Mouse (Mus musculus) midbrain, embryonic 14.5 days (tissue): ENCODE results near the gene Prkg2. TPM values are rescaled to one million over a fixed set of nuclear protein-coding genes. Genes with fewer than 3 reads are reported as not detected.

Experiments
- ATAC-seq: fragments of 200-750 bp; cut with Nextera tagmentation; 2 replicates; pipeline ENCODE4 v1.8.0; 2017; ENCODE audit warnings: moderate number of reproducible peaks, moderate library complexity; ENCODE audit not compliant: low FRiP score, low TSS enrichment
- DNase-seq: peaks from one replicate; pipeline ENCODE4 v3.0.0-alpha.2; 2015
- H3K27ac ChIP-seq: fragments of 300-500 bp; sonication (generic); replicated peaks from 2 replicates; pipeline ENCODE4 v1.5.1; 2014; ENCODE audit warnings: mild to moderate bottlenecking, low read depth, low read length, moderate library complexity
- H3K27me3 ChIP-seq: fragments of 300-500 bp; sonication (generic); 2 replicates; pipeline ENCODE4 v1.6.1; 2014; ENCODE audit warnings: low read length, control low read depth, mixed read lengths; ENCODE audit not compliant: control insufficient read depth, insufficient read depth
- H3K36me3 ChIP-seq: fragments of 300-500 bp; sonication (generic); 2 replicates; pipeline ENCODE4 v1.6.1; 2014; ENCODE audit warnings: low read length, control low read depth; ENCODE audit not compliant: control insufficient read depth, insufficient read depth
- H3K4me1 ChIP-seq: fragments of 300-500 bp; sonication (generic); 2 replicates; pipeline ENCODE4 v1.6.1; 2014; ENCODE audit warnings: mild to moderate bottlenecking, antibody characterized with exemption, low read length, control low read depth; ENCODE audit not compliant: control insufficient read depth, insufficient read depth
- H3K4me2 ChIP-seq: fragments of 300-500 bp; sonication (generic); 2 replicates; pipeline ENCODE4 v1.6.1; 2014; ENCODE audit warnings: mild to moderate bottlenecking, low read length, moderate library complexity
- H3K4me3 ChIP-seq: fragments of 300-500 bp; sonication (generic); replicated peaks from 2 replicates; pipeline ENCODE4 v1.5.1; 2014; ENCODE audit warnings: low read depth, low read length
- H3K9ac ChIP-seq: fragments of 300-500 bp; sonication (generic); replicated peaks from 2 replicates; pipeline ENCODE4 v1.6.1; 2014; ENCODE audit warnings: mild to moderate bottlenecking, low read length, moderate library complexity
- H3K9me3 ChIP-seq: fragments of 300-500 bp; sonication (generic); 2 replicates; pipeline ENCODE4 v1.6.1; 2016; ENCODE audit warnings: low read length, control low read depth, mixed read lengths; ENCODE audit not compliant: control insufficient read depth
- whole genome bisulfite sequencing: fragments of 180-500 bp; shearing (Covaris S2); extraction: QIAGEN DNeasy Blood & Tissue Kit; methylation state at CpG from one replicate; pipeline ENCODE4 v1.1.7; 2014; 5-methylcytosine and 5-hydroxymethylcytosine counted together
- polyA plus RNA-seq: library from polyadenylated mRNA; unstranded; fragments of >200 nt; fragmentation: Nextera tagmentation; extraction: Ambion mirVana; gene quantifications from 2 replicates; pipeline ENCODE4 v1.2.1, GENCODE M21; 2014

Prkg2 gene
- polyA plus RNA-seq, 1 experiment from 2014 or later, result 2.2 TPM

DNA sequence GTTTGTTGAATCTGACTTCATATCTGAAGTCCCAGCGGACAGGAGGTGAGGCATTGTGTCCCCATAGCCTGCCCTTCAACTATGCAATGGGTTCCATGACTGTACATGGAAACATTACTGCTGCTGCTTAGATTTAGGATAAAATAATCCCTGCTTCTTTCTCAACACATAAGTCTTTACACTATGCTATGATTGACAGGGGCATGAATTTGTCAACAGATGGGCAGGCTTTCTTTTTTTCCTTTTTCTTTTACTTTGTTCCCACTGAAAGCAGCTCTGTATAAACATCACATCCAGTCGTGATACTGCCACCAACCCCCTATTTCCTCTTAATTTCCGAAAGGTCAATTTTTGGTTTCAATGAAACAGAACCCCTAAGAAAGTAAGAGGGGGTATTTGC, 50.0 kb downstream of the Prkg2 start:
- H3K4me3 ChIP-seq, result no peak overlapping the region
- H3K4me2 ChIP-seq, result no peak overlapping the region
- no peaks in the 10 kb centered on the region for H3K27me3 ChIP-seq
- no peak overlapping the region for H3K9ac ChIP-seq
- no peak for DNase-seq
- no peaks in the 10 kb centered on the region for H3K9me3 ChIP-seq
- peaks cover 21% of the 10 kb centered on the region for H3K4me1 ChIP-seq
- WGBS, result 61% methylated on average over 3 of the region's 3 CpGs
- no peak for ATAC-seq
- 0 out of 2 replicates have a peak overlapping the region, but pooled peaks have one; percentile 14 for H3K27ac ChIP-seq
- no peaks in the 10 kb centered on the region for H3K36me3 ChIP-seq

DNA sequence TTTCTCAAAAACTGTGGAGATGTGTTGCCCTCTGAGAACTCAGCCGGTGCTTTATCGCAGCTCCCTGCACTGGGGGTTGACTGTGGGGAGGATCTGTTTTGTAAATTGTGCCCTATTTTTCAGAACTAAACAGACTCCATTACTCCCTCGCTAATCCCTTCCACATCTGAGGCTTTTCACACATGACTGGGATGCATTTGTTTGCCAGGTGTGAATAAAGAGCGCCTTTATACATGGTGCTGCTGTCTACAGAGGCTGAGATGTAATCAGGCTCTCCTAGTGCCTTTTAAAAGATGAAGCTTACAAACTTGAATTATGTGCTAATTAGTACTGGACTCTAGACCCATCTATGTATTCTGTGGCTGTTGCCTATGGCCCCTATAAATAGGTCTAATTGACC, 50.7 kb downstream of the Prkg2 start:
- H3K4me1 ChIP-seq, result peaks cover 21% of the 10 kb centered on the region
- no peak overlapping the region for H3K4me3 ChIP-seq
- H3K9ac ChIP-seq, result no peak overlapping the region
- no peaks in the 10 kb centered on the region for H3K9me3 ChIP-seq
- WGBS, result 12% methylated on average over 4 of the region's 4 CpGs
- H3K36me3 ChIP-seq, result no peaks in the 10 kb centered on the region
- ATAC-seq, result no peak
- H3K27ac ChIP-seq, result peak overlapping the region; percentile 55; the same call in 1 of the 2 replicates
- H3K27me3 ChIP-seq, result no peaks in the 10 kb centered on the region
- H3K4me2 ChIP-seq, result no peak overlapping the region
- DNase-seq, result no peak

DNA sequence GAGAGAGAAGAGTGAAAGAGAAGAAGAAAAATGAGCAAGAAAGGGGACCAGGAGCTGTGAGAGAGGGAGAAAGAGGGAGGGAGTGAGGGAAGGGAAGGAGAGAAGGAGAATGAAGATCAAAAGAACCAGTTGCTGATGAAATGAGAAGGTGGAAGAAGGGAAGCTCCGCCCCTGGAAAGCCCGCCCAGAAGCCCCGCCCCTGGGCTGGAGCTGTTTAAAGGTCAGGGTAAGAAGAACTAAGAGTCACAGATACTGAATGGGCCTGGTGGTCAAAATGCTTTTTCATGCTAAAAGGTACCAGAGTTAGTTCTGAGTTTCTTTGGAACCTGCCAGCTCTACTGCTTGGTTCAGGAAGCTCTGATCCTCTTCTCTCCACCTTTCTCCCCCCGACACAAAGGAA, 51.1 kb downstream of the Prkg2 start:
- H3K27me3 ChIP-seq, result no peaks in the 10 kb centered on the region
- H3K27ac ChIP-seq, result peak overlapping the region; percentile 55; the same call in 1 of the 2 replicates

DNA sequence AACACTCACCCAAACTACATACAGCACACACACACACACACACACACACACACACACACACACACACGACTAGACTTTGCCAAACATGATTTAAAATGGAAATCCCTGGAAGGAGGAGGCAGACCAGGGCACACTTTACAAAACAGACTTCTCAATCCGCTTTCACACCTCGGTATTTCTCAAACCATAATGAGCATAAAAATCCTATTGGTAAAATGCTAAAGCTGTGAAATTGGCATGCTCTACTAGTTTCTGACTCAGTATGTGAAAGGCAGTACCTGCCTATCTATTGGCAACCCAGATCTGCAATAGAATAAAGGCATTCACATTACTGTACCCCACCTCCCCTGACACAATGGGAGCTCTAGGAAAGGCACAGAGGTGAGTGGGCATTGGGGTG, 52.1 kb downstream of the Prkg2 start:
- Histone ChIP-seq H3K4me1 (peaks cover 21% of the 10 kb centered on the region), H3K36me3 (no peaks in the 10 kb centered on the region), H3K9me3 (no peaks in the 10 kb centered on the region), H3K4me2 (no peak overlapping the region), H3K4me3 (no peak overlapping the region), H3K27me3 (no peaks in the 10 kb centered on the region), H3K9ac (no peak overlapping the region), H3K27ac (no peak overlapping the region)
- no peak for ATAC-seq
- WGBS, result 29% methylated on average over 3 of the region's 3 CpGs
- no peak for DNase-seq

More for the DNA sequence above, 51.1 kb downstream of the Prkg2 start:
- WGBS, result 10% methylated on average over 4 of the region's 4 CpGs
- Histone ChIP-seq H3K4me1 (peaks cover 21% of the 10 kb centered on the region), H3K4me3 (no peak overlapping the region), H3K9me3 (no peaks in the 10 kb centered on the region), H3K4me2 (no peak overlapping the region), H3K9ac (no peak overlapping the region), H3K36me3 (no peaks in the 10 kb centered on the region)
- ATAC-seq (no peak), DNase-seq (no peak)

DNA sequence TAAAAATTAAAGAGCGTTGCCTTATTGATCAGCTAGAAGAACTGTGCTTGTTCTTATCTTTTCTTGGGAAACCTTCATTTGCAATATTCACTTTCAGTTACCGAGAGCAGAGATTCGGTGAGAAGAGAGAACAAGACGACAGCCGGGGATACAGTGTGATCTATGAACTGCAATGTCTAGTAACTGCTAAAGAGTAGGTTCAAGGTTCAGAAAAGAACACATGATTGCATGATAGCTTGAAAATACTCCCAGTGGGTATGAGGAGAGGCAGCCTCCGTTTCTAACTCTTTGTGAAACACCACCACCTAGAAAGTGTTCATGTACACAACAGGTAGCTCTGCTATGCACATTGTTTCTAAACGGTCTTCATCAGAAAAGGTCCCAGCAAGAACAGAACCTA, 55.8 kb downstream of the Prkg2 start:
- Histone ChIP-seq H3K4me3 (no peak overlapping the region), H3K27ac (no peak overlapping the region), H3K9ac (no peak overlapping the region), H3K9me3 (no peaks in the 10 kb centered on the region), H3K27me3 (no peaks in the 10 kb centered on the region), H3K4me1 (peaks cover 9% of the 10 kb centered on the region; the same call in 1 of the 2 replicates), H3K4me2 (no peak overlapping the region), H3K36me3 (no peaks in the 10 kb centered on the region)
- WGBS, result 93% methylated on average over 7 of the region's 7 CpGs
- ATAC-seq, result no peak
- DNase-seq, result no peak

DNA sequence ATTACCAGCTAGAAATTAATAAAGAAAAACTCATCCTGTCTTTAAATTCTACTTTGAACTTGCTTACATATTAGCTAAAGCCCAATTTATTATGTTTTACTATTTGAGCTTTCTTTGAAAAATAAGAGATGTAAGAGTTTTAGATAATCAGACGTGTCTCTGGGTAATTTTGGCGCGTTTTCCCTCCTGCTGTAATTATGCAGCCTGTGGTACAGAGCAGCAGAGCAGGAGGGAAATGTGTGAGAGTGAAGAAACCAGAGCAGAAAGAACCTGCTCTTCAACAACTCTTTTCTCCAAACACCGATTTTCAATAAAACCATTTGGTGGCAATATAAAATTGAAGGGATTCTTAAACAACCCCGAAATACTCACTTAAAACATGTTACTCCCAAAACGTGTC, 58.8 kb downstream of the Prkg2 start:
- Histone ChIP-seq H3K9ac (no peak overlapping the region), H3K27me3 (no peaks in the 10 kb centered on the region), H3K4me3 (no peak overlapping the region), H3K4me2 (no peak overlapping the region), H3K27ac (no peak overlapping the region), H3K9me3 (no peaks in the 10 kb centered on the region), H3K4me1 (peaks cover 9% of the 10 kb centered on the region; the same call in 1 of the 2 replicates), H3K36me3 (no peaks in the 10 kb centered on the region)
- ATAC-seq (no peak), DNase-seq (no peak)
- 83% methylated on average over 6 of the region's 6 CpGs for WGBS

DNA sequence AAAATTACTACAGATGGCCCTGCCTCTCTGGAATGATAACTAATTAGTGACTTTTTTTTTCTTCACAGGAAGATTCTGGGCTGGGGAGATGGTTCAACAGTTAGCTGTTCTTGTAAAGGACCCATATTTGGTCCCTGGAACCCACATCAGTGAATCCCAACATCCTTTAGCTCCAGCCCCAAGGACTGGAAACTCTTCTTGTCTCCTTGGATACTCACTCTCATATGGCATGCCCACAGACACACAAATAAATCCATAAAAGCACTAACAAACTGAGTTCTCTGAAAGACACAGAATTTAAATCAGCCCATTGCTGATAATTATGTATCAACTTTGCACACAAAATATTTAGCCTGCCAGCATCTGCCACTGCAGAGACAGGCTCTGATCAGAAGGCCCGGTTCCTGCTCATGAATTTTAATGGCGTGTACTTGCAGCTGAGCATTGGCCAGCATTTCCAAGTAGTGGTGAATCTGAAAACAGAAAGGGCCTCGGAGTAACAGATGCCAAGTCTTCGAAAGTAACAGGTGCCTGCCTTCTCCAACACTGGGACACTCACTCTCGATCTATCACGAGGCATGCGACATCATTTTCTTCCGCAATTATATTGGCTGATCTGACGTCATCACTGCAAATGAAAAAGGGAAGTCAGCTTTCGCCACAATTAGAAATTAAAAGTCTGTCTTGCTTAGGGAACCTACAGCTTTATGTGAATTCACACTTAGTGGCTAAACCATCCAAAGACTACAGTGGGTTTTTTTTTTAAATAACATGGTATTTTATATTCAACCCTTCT, 61.1 kb downstream of the Prkg2 start:
- H3K27ac ChIP-seq, result no peak overlapping the region; the same call in 1 of the 2 replicates
- 0 out of 2 replicates have a peak overlapping the region, but pooled peaks have one; percentile 10 for H3K4me2 ChIP-seq
- ATAC-seq, result peak; percentile 81
- H3K4me1 ChIP-seq, result peaks cover 9% of the 10 kb centered on the region; the same call in 1 of the 2 replicates
- WGBS, result 31% methylated on average over 10 of the region's 10 CpGs
- H3K36me3 ChIP-seq, result no peaks in the 10 kb centered on the region
- no peaks in the 10 kb centered on the region for H3K27me3 ChIP-seq
- peak; percentile 78 for DNase-seq
- no peaks in the 10 kb centered on the region for H3K9me3 ChIP-seq
- H3K9ac ChIP-seq, result no peak overlapping the region
- no peak overlapping the region for H3K4me3 ChIP-seq

DNA sequence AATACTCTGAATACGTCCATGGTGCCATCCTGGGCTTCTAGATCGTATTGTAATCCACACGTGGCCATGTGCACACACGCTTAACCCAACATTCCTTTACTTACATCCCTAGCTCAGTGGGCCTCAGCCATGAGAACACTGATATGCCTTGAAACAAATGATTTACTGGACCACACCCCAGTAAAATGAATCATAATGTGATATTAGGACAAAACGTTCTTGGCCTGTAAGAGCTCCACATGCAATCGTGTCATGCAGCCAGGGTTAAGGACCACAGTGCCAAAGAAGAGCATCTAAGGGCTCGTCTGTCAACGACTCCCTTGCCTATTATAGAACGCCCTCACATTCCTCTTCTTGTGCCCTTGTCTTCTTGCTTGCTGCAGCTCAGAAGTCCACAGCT, 70.5 kb downstream of the Prkg2 start:
- Histone ChIP-seq H3K9me3 (no peaks in the 10 kb centered on the region), H3K27ac (no peak overlapping the region), H3K4me1 (peaks cover 4% of the 10 kb centered on the region; the same call in 1 of the 2 replicates), H3K4me2 (no peak overlapping the region), H3K27me3 (no peaks in the 10 kb centered on the region), H3K36me3 (no peaks in the 10 kb centered on the region), H3K9ac (no peak overlapping the region), H3K4me3 (no peak overlapping the region)
- ATAC-seq, result no peak
- DNase-seq, result no peak
- 88% methylated on average over 9 of the region's 9 CpGs for WGBS

DNA sequence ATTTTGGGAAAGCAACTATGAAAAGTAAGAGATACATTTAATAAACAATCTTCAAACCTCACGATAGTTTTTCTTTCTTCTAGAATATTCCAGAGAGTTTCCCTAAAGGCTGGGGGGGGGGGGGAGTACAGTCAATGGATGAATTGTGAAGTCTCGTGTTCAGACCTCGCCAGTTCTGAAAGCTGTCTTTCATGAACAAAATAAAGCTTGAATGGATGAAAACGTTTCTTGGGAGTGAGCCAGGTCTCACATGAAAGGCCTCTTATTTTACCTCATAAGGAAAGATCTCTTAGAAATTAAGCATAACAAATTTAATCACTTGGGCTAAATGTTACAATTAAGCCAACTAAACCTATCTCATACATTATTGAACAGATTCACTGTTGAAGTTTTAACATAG, 72.0 kb downstream of the Prkg2 start:
- Histone ChIP-seq H3K9ac (no peak overlapping the region), H3K27ac (no peak overlapping the region), H3K36me3 (no peaks in the 10 kb centered on the region), H3K9me3 (no peaks in the 10 kb centered on the region), H3K4me2 (no peak overlapping the region), H3K4me3 (no peak overlapping the region), H3K27me3 (no peaks in the 10 kb centered on the region), H3K4me1 (peaks cover 4% of the 10 kb centered on the region; the same call in 1 of the 2 replicates)
- no peak for ATAC-seq
- 22% methylated on average over 4 of the region's 4 CpGs for WGBS
- DNase-seq, result peak; percentile 56
